Mouse (Mus musculus) heart, embryonic 11.5 days (tissue): ENCODE results near the gene Krtdap. TPM values are rescaled to one million over a fixed set of nuclear protein-coding genes. Genes with fewer than 3 reads are reported as not detected.

Experiments used
- ATAC-seq: fragments of 200-750 bp; cut with Nextera tagmentation; replicated peaks from 2 replicates; pipeline ENCODE4 v1.8.0; 2017; ENCODE audit warnings: moderate library complexity; ENCODE audit not compliant: insufficient number of reproducible peaks, low FRiP score, low TSS enrichment
- H3K27ac ChIP-seq: fragments of 300-500 bp; sonication (generic); 2 replicates; pipeline ENCODE4 v1.5.1; 2014; ENCODE audit warnings: mild to moderate bottlenecking, low read depth, low read length
- H3K27me3 ChIP-seq: fragments of 300-500 bp; sonication (generic); 2 replicates; pipeline ENCODE4 v1.6.1; 2014; ENCODE audit warnings: mild to moderate bottlenecking, low read length, mixed read lengths; ENCODE audit not compliant: control insufficient read depth, insufficient read depth
- H3K36me3 ChIP-seq: fragments of 300-500 bp; sonication (generic); 2 replicates; pipeline ENCODE4 v1.6.1; 2014; ENCODE audit warnings: mild to moderate bottlenecking, low read length, moderate library complexity, mixed read lengths; ENCODE audit not compliant: control insufficient read depth, insufficient read depth
- H3K4me1 ChIP-seq: fragments of 300-500 bp; sonication (generic); 2 replicates; pipeline ENCODE4 v1.6.1; 2014; ENCODE audit warnings: low read length; ENCODE audit not compliant: control insufficient read depth, insufficient read depth
- H3K4me2 ChIP-seq: fragments of 300-500 bp; sonication (generic); 2 replicates; pipeline ENCODE4 v1.6.1; 2014; ENCODE audit warnings: mild to moderate bottlenecking, moderate library complexity
- H3K4me3 ChIP-seq: fragments of 300-500 bp; sonication (generic); 2 replicates; pipeline ENCODE4 v1.5.1; 2014; ENCODE audit warnings: low read depth, low read length
- H3K9ac ChIP-seq: fragments of 300-500 bp; sonication (generic); 2 replicates; pipeline ENCODE4 v1.6.1; 2014; ENCODE audit warnings: mild to moderate bottlenecking, low read depth, low read length, moderate library complexity
- H3K9me3 ChIP-seq: fragments of 300-500 bp; sonication (generic); replicated peaks from 2 replicates; pipeline ENCODE4 v1.6.1; 2016; ENCODE audit warnings: low read length; ENCODE audit not compliant: control insufficient read depth
- WGBS: fragments of 180-500 bp; shearing (Covaris S2); extraction: QIAGEN DNeasy Blood & Tissue Kit; methylation state at CpG from one replicate; pipeline ENCODE4 v1.1.7; 2014; ENCODE audit not compliant: insufficient replicate concordance; 5-methylcytosine and 5-hydroxymethylcytosine counted together
- polyA plus RNA-seq: library from polyadenylated mRNA; unstranded; fragments of >200 nt; fragmentation: Nextera tagmentation; extraction: Ambion mirVana; gene quantifications from 2 replicates; pipeline ENCODE4 v1.2.1, GENCODE M21; 2014

Gene Krtdap
- polyA plus RNA-seq, 1 experiment from 2014 or later: not detected

DNA sequence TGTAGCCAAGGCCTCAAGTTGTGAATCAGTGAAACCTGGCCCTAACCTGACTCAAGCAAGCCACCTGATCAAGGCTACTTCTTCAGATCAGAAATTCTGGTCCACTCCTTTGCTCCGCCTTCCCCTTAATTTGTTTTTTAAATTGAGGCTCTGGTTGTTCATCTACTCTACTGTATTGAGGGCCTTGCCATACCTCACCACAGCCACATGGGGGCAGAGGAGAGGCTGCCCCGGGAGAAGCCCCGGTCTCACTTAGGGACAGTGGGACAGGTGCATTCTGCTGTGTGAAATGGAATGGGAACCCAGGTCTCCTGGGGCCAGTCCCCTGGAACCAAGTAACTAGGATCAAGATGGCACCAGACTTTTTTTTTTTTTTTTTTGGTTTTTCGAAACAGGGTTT lies 5.9 kb upstream of the Krtdap start:
- Histone ChIP-seq H3K27ac (no peak overlapping the region), H3K4me1 (no peaks in the 10 kb centered on the region), H3K36me3 (no peaks in the 10 kb centered on the region), H3K27me3 (no peaks in the 10 kb centered on the region; the same call in 1 of the 2 replicates), H3K9ac (no peak overlapping the region), H3K4me2 (no peak overlapping the region), H3K4me3 (no peak overlapping the region), H3K9me3 (no peaks in the 10 kb centered on the region)
- no peak for ATAC-seq
- 65% methylated on average over 4 of the region's 4 CpGs for WGBS

DNA sequence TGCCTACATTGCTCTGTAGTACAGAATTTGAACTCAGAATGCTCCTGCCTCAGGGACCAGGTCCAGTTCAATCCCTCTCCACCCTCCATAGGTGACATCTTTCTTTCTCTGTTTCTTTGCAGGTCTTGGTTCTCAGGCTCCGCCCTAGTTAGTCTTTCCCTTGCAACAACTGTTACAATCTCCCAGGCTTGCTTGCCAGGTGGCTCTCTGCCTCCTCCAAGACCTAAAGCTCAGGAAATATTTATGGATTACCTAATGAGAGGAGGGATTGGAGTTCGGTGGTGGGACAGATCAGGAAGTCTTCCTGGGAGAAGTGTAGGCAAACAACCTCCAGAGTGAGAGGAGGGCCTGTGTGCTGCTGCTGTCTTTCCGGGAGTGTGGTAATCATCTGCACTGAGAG lies 5.0 kb upstream of the Krtdap start:
- no peaks in the 10 kb centered on the region for H3K4me1 ChIP-seq
- no peak overlapping the region for H3K4me2 ChIP-seq
- 59% methylated on average over 3 of the region's 3 CpGs for WGBS
- H3K36me3 ChIP-seq: no peaks in the 10 kb centered on the region
- no peak overlapping the region for H3K9ac ChIP-seq
- no peak overlapping the region for H3K27ac ChIP-seq
- no peaks in the 10 kb centered on the region for H3K9me3 ChIP-seq
- H3K4me3 ChIP-seq: no peak overlapping the region
- no peak for ATAC-seq
- H3K27me3 ChIP-seq: peaks cover 2% of the 10 kb centered on the region

DNA sequence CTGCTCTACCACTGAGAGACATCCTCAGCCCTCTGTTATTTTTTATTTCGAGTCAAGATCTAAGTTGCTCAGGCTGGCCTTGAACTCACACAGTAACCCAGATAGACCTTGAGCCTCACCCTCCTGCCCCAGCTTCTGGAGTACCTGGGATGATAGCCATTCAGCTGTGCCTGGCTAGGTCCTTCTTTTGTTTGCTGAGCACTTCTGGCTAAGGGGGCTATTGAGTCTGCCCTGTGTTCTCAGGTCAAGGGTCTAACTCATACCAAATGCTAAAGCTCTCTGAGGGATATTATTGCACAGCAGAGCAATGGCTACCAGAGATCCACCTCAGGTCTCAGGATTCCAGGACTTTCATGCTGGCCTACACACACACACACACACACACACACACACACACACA lies 2.5 kb upstream of the Krtdap start:
- Histone ChIP-seq H3K4me3 (no peak overlapping the region), H3K9ac (no peak overlapping the region), H3K36me3 (no peaks in the 10 kb centered on the region), H3K4me2 (no peak overlapping the region), H3K4me1 (no peaks in the 10 kb centered on the region), H3K27me3 (peaks cover 4% of the 10 kb centered on the region; the same call in 1 of the 2 replicates), H3K27ac (no peak overlapping the region), H3K9me3 (no peaks in the 10 kb centered on the region)
- 47% methylated on average over 1 of the region's 1 CpGs for WGBS
- no peak for ATAC-seq

DNA sequence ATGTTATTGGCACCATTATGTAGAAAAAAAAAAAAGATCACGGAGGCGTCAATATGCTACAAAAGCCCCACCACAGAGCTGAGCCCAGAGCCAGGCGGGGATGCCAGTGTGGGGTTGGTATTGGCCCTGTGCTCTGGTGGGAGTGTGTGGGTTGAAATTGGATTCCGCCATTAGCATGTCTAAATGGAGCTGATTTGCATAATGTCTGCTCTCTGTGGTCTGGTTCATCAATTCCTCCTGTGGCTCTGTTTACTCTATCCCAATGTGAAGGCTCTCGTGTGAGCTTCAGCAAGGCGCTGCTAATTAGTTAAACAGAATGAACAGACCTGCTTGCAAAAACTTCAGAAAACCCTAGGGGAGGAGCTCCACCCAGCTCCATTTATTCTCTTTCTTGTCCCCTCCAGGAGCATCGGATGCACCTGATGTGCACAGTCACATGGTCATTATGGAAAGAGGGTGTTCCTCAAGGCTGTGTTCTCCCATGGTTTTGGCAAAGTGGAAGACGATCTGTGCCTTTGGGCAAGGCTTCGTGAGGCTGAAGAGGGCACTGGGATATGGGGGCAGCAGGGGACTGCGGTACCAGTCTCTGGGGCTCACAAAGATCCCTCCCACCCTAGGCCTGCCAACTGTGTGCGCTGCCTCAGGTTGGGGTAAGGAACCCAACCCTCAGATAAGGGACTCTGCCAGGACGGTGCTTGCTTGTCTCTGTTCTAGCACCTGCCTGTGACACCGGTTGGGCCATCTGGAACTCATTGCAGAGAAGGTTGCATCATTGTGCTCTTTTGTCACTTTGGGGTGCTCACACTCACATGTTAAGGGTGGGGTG lies 1.8 kb upstream of the Krtdap start:
- Histone ChIP-seq H3K27me3 (peaks cover 4% of the 10 kb centered on the region; the same call in 1 of the 2 replicates), H3K9ac (no peak overlapping the region), H3K36me3 (no peaks in the 10 kb centered on the region), H3K4me3 (no peak overlapping the region), H3K4me1 (no peaks in the 10 kb centered on the region), H3K4me2 (no peak overlapping the region), H3K9me3 (no peaks in the 10 kb centered on the region), H3K27ac (no peak overlapping the region)
- 77% methylated on average over 13 of the region's 13 CpGs for WGBS
- ATAC-seq: no peak

DNA sequence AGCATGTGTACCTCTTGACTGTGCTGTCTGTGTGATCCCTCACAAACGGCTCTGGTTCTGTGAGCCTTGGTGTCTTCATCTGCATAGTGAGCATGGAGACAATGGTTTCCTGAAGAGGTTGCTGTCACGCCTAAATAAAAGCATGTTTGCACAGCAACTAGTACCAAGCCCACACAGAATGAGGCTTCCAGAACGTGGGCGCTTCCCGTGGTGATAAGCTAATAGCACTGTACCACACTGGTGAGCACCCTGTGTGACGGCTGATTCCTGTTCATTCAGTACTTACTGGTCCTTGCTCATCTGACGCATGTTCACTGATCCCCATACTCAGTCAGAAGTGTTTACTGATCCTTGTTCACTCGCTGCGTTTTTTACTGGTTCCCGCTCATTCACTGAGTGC lies 2.4 kb downstream of the Krtdap start:
- no peaks in the 10 kb centered on the region for H3K9me3 ChIP-seq
- H3K9ac ChIP-seq: no peak overlapping the region
- no peak overlapping the region for H3K27ac ChIP-seq
- peaks cover 6% of the 10 kb centered on the region for H3K27me3 ChIP-seq
- no peak overlapping the region for H3K4me2 ChIP-seq
- ATAC-seq: no peak
- no peaks in the 10 kb centered on the region for H3K36me3 ChIP-seq
- H3K4me3 ChIP-seq: no peak overlapping the region
- WGBS: 69% methylated on average over 10 of the region's 10 CpGs
- no peaks in the 10 kb centered on the region for H3K4me1 ChIP-seq

DNA sequence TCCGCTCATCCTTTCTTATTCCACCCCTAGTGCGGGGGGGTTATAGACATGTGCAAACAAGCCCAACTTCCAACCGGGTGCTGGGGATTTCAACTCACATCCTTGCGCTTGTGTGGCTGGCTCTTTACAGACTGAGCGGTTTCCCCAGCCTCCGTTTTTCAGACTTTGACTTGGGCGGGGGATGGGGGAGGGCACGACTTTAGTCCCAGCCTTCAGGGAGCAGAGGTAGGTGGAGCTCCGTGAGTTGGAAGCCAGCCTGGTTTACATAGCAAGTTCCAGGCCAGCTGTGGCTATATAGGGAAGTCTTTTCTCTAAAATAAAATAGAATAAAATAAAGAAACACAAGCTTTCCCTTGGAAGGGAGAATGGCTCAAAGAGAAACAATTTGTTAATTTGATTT lies 4.2 kb downstream of the Krtdap start:
- WGBS: 16% methylated on average over 9 of the region's 9 CpGs
- Histone ChIP-seq H3K36me3 (no peaks in the 10 kb centered on the region), H3K9ac (no peak overlapping the region), H3K4me3 (no peak overlapping the region), H3K27ac (no peak overlapping the region), H3K4me2 (no peak overlapping the region), H3K9me3 (no peaks in the 10 kb centered on the region), H3K27me3 (peaks cover 6% of the 10 kb centered on the region), H3K4me1 (no peaks in the 10 kb centered on the region)
- no peak for ATAC-seq

DNA sequence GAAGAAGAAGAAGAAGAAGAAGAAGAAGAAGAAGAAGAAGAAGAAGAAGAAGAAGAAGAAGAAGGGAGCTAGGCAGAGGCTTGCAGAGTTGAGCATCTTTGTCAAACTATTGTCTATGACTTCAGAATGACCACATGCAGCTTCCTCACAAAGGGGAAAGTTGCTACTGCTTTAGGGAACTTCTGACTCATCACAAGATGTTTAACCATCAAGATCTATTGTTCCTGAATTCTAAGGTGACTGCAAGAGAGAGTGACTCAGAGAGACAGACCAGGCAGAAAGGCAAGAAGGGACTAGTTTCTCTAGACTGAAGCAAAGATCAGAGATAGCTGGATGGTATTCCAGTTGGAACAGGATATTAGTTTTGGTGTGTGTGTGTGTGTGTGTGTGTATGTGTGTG lies 7.2 kb downstream of the Krtdap start:
- H3K9me3 ChIP-seq: no peaks in the 10 kb centered on the region
- H3K36me3 ChIP-seq: no peaks in the 10 kb centered on the region
- H3K4me2 ChIP-seq: no peak overlapping the region
- peaks cover 2% of the 10 kb centered on the region; the same call in 1 of the 2 replicates for H3K27me3 ChIP-seq
- H3K4me1 ChIP-seq: no peaks in the 10 kb centered on the region
- H3K9ac ChIP-seq: no peak overlapping the region
- no peak overlapping the region for H3K4me3 ChIP-seq
- H3K27ac ChIP-seq: no peak overlapping the region
- ATAC-seq: no peak

DNA sequence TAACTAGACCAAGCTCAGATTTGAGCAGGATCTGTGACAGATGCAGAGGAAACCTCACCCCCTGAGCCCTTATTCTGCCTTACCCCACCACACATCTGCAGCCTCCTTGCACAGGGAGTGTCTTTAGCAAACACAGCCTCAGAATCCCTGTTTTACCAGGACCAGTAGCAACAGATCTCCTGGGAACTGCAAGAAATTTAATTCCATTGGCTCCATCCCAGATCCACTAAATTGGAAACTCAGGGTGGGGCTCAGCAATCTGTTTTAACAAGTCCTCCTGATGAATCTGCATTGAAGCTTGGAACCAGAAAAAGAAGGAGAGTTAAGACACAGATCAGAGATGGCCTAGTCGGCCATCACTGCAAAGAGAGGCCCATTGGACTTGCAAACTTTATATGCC lies 9.1 kb downstream of the Krtdap start:
- no peak for ATAC-seq
- no peaks in the 10 kb centered on the region; the same call in 1 of the 2 replicates for H3K9me3 ChIP-seq
- no peaks in the 10 kb centered on the region for H3K27me3 ChIP-seq
- no peaks in the 10 kb centered on the region for H3K4me1 ChIP-seq
- no peak overlapping the region for H3K4me2 ChIP-seq
- 84% methylated on average over 1 of the region's 1 CpGs for WGBS
- H3K4me3 ChIP-seq: no peak overlapping the region
- no peaks in the 10 kb centered on the region for H3K36me3 ChIP-seq
- no peak overlapping the region for H3K27ac ChIP-seq
- H3K9ac ChIP-seq: no peak overlapping the region

DNA sequence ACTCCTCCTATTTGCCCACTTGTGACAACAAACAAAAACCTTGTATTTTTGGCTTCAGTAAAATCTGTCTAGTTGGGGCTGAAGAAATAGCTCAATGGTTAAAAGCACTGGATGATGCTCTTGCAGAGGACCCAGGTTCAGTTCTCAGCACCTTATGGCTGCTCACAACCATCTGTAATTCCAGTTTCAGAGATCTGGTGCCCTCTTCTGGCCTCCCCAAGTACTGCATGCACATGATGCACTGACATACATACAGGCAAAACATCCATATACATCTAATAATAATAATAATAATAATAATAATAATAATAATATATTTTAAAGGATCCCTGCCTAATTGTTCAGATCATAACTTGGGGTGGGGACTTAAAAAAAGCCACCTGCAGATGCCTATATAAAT lies 13.0 kb downstream of the Krtdap start:
- H3K9me3 ChIP-seq: peaks cover 2% of the 10 kb centered on the region; the same call in 1 of the 2 replicates
- no peak overlapping the region for H3K4me2 ChIP-seq
- no peak overlapping the region for H3K4me3 ChIP-seq
- H3K36me3 ChIP-seq: no peaks in the 10 kb centered on the region
- no peaks in the 10 kb centered on the region for H3K27me3 ChIP-seq
- H3K27ac ChIP-seq: no peak overlapping the region
- no peak overlapping the region for H3K9ac ChIP-seq
- no peak for ATAC-seq
- H3K4me1 ChIP-seq: no peaks in the 10 kb centered on the region
